Mouse (Mus musculus): ENCODE measurements around the gene Snd1.

- TF ChIP-seq CTCF (IDR thresholded peaks at IDR 0.05) (no peak), EP300 (IDR thresholded peaks at IDR 0.05) (no peak)
Observed at GRCm38 (mm10) chr6:28486008-28486407, 11.1 kb downstream of the Snd1 start.

All from lung, postnatal 0 days (tissue).